Mouse (Mus musculus) intestine, embryonic 15.5 days (tissue): ENCODE measurements around the gene Tpsg1. TPM values are rescaled to one million over a fixed set of nuclear protein-coding genes. Genes with fewer than 3 reads are reported as not detected.

ENCODE experiments used
- ATAC-seq: fragments of 200-750 bp; cut with Nextera tagmentation; 2 replicates; pipeline ENCODE4 v1.8.0; 2017; ENCODE audit warnings: moderate TSS enrichment, moderate library complexity
- H3K27ac ChIP-seq: fragments of 300-500 bp; sonication (generic); 2 replicates; pipeline ENCODE4 v1.5.1; 2015; ENCODE audit warnings: mild to moderate bottlenecking, inconsistent platforms
- H3K27me3 ChIP-seq: fragments of 300-500 bp; sonication (generic); replicated peaks from 2 replicates; pipeline ENCODE4 v1.6.1; 2015; ENCODE audit warnings: inconsistent platforms
- H3K36me3 ChIP-seq: fragments of 300-500 bp; sonication (generic); 2 replicates; pipeline ENCODE4 v1.6.1; 2015; ENCODE audit warnings: inconsistent platforms
- H3K4me1 ChIP-seq: fragments of 300-500 bp; sonication (generic); replicated peaks from 2 replicates; pipeline ENCODE4 v1.6.1; 2015; ENCODE audit warnings: inconsistent platforms
- H3K4me2 ChIP-seq: fragments of 300-500 bp; sonication (generic); replicated peaks from 2 replicates; pipeline ENCODE4 v1.6.1; 2015; ENCODE audit warnings: mild to moderate bottlenecking, inconsistent platforms
- H3K4me3 ChIP-seq: fragments of 300-500 bp; sonication (generic); replicated peaks from 2 replicates; pipeline ENCODE4 v1.5.1; 2015; ENCODE audit warnings: inconsistent platforms
- H3K9ac ChIP-seq: fragments of 300-500 bp; sonication (generic); 2 replicates; pipeline ENCODE4 v1.6.1; 2015; ENCODE audit warnings: inconsistent platforms
- H3K9me3 ChIP-seq: fragments of 300-500 bp; sonication (generic); 2 replicates; pipeline ENCODE4 v1.6.1; 2016; ENCODE audit warnings: inconsistent platforms
- WGBS: fragments of 180-500 bp; shearing (Covaris S2); methylation state at CpG from one replicate; pipeline ENCODE4 v1.1.7; 2015; 5-methylcytosine and 5-hydroxymethylcytosine counted together
- polyA plus RNA-seq: library from polyadenylated mRNA; unstranded; fragments of >200 nt; fragmentation: Nextera tagmentation; extraction: Ambion mirVana; gene quantifications from 2 replicates; pipeline ENCODE4 v1.2.1, GENCODE M21; 2015

Gene Tpsg1
- polyA plus RNA-seq, 1 experiment from 2014 or later, result 14.3 TPM

DNA sequence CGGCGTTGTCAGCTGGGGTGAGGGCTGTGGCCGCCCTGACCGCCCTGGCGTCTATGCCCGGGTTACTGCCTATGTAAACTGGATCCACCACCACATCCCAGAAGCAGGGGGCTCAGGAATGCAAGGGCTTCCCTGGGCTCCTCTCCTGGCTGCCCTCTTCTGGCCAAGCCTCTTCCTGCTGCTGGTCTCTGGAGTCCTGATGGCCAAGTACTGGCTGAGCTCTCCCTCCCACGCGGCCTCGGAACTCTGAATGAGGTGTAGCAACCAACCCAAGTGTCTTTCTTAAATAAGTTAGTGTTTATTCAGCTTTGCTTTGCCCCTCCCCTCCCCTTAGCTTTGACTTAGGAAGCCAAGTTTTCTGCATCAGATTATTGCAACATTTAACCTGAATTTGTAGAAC lies 4.9 kb downstream of the Tpsg1 start:
- H3K4me2 ChIP-seq, result no peak overlapping the region
- no peak overlapping the region for H3K9ac ChIP-seq
- H3K4me1 ChIP-seq, result peaks cover 10% of the 10 kb centered on the region
- no peak for ATAC-seq
- H3K36me3 ChIP-seq, result no peaks in the 10 kb centered on the region; the same call in 1 of the 2 replicates
- no peak overlapping the region for H3K27ac ChIP-seq
- no peak overlapping the region for H3K4me3 ChIP-seq
- 28% methylated on average over 9 of the region's 9 CpGs for WGBS
- H3K27me3 ChIP-seq, result no peaks in the 10 kb centered on the region
- H3K9me3 ChIP-seq, result no peaks in the 10 kb centered on the region

DNA sequence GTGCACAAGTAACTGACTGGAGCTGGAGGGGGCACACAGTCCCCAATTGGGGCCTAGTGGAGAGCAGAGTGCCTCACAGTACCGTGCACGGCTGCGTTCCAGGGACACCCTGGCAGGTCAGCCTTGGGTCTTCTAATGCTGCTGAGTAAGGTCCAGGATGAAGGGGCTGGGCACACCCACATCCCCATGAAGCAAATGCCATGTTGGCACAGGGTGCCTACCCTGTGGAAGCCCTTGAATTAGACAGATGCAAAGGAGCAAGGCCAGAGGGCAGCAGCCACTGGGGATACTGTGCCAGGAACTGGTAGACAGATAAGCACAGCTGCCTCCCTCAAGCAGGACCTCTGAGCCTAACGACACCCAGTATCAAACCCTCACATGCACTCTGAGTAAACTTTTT lies 25.5 kb downstream of the Tpsg1 start:
- H3K9me3 ChIP-seq, result no peaks in the 10 kb centered on the region
- 79% methylated on average over 4 of the region's 4 CpGs for WGBS
- ATAC-seq, result no peak
- H3K27me3 ChIP-seq, result no peaks in the 10 kb centered on the region
- H3K9ac ChIP-seq, result no peak overlapping the region
- H3K36me3 ChIP-seq, result no peaks in the 10 kb centered on the region; the same call in 1 of the 2 replicates
- no peak overlapping the region for H3K4me3 ChIP-seq
- H3K4me2 ChIP-seq, result no peak overlapping the region
- H3K27ac ChIP-seq, result no peak overlapping the region
- 0 out of 2 replicates have a peak, but pooled peaks cover 3% of the 10 kb centered on the region for H3K4me1 ChIP-seq

DNA sequence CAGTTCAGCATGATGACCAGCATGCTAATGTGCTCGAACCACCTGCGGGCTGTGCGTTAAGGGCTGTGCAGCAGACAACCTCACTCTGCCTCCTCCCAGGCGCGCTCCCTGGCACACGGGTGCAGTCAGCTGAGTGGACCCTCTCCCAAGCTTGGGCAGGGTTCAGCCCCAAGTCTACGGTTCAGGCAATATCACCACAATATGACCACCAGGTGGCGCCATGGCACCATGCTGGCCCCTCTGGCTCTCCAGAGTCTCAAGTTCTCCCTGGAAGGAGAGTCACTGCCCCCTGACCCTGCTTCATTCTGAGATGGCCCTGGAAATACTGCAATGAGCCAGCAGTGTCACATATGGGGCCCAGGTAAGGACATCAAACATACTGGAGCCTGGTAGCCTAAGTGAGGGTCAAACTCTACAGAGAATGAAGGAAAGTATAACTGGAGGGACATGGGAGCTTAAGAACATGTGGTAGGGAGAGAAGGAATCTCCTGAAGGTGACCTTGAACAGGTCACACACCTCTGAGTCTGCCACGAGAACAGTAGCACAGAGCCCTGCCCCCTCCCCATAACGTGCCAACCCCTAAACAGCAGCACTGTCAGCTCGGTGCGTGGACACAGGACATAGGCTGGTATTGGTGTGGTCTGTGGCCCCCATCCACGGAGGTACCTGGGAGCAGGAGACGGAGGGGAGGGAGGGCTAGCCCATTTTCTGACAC lies 28.9 kb downstream of the Tpsg1 start:
- Histone ChIP-seq H3K9me3 (no peaks in the 10 kb centered on the region), H3K4me2 (no peak overlapping the region), H3K27me3 (no peaks in the 10 kb centered on the region), H3K4me3 (no peak overlapping the region), H3K4me1 (0 out of 2 replicates have a peak, but pooled peaks cover 3% of the 10 kb centered on the region), H3K27ac (no peak overlapping the region), H3K36me3 (no peaks in the 10 kb centered on the region), H3K9ac (no peak overlapping the region)
- peak; percentile 63 for ATAC-seq
- 33% methylated on average over 14 of the region's 14 CpGs for WGBS

DNA sequence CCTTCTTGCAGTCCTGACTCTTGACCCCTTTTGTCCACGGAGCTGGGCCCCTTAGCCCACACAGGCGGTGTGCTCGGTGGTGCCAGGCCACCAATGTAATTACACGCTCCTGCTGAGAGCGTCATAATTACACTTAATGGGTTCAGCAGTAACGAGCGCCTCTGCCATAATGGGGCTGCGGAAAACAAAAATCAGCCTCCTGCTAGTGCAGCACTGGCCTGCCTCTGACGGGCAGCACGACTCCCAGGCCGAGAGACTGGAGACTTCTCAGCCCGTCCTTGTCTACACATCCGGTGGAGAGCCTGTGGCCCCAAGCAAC lies 29.4 kb downstream of the Tpsg1 start:
- H3K27ac ChIP-seq, result no peak overlapping the region
- no peak overlapping the region for H3K4me3 ChIP-seq
- 57% methylated on average over 13 of the region's 13 CpGs for WGBS
- H3K4me1 ChIP-seq, result 0 out of 2 replicates have a peak, but pooled peaks cover 3% of the 10 kb centered on the region
- no peaks in the 10 kb centered on the region for H3K36me3 ChIP-seq
- ATAC-seq, result 0 out of 2 replicates have a peak, but pooled peaks have one; percentile 35
- no peak overlapping the region for H3K4me2 ChIP-seq
- no peaks in the 10 kb centered on the region for H3K27me3 ChIP-seq
- H3K9me3 ChIP-seq, result no peaks in the 10 kb centered on the region
- H3K9ac ChIP-seq, result no peak overlapping the region

DNA sequence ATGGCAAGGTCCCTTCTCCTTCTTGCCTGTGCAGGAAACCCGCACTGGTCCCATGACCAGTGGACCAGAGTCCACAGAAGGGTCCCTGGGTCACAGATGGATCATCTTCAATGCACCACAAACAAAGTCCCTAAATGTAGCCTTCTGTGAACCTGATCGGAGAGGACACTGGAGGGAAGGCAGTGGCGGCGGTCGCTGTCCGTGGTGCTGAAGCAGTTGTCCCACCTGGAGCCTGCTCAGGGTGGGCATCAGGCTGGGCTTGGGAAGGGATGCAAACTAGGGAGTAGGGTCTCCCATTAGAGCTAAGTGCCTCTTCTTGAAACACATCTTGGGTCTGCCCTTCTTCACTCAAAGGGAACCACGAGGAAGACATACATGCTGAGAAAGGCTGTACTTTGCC lies 31.4 kb downstream of the Tpsg1 start:
- Histone ChIP-seq H3K4me2 (no peak overlapping the region), H3K9me3 (no peaks in the 10 kb centered on the region), H3K27me3 (no peaks in the 10 kb centered on the region), H3K27ac (no peak overlapping the region), H3K4me1 (peaks cover 13% of the 10 kb centered on the region), H3K9ac (no peak overlapping the region), H3K36me3 (no peaks in the 10 kb centered on the region), H3K4me3 (no peak overlapping the region)
- no peak for ATAC-seq
- WGBS, result 7% methylated on average over 7 of the region's 7 CpGs

DNA sequence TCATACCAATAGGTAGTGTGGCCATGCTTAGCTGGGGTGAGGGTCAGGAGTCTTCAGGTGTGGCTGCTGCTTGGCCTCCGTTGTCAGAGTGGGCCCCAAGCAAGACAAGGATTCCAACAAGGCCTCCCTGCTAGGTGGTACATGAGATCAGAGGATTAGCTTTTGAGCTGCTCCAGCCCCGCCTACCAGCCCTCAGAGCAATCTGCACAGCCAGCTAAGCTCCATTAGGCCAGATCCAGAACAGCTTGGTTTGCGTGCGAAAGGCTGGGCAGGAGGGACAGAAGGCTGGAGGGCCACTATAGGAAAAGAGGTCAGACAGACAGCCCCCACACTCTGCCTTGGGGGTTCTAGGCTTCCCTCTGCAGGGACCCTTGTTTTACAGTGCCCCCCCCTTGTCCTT lies 32.4 kb downstream of the Tpsg1 start:
- no peak for ATAC-seq
- Histone ChIP-seq H3K4me1 (peaks cover 23% of the 10 kb centered on the region), H3K4me3 (no peak overlapping the region), H3K9me3 (no peaks in the 10 kb centered on the region), H3K4me2 (no peak overlapping the region), H3K27me3 (no peaks in the 10 kb centered on the region), H3K36me3 (no peaks in the 10 kb centered on the region), H3K9ac (no peak overlapping the region), H3K27ac (no peak overlapping the region)
- WGBS, result 57% methylated on average over 4 of the region's 4 CpGs

DNA sequence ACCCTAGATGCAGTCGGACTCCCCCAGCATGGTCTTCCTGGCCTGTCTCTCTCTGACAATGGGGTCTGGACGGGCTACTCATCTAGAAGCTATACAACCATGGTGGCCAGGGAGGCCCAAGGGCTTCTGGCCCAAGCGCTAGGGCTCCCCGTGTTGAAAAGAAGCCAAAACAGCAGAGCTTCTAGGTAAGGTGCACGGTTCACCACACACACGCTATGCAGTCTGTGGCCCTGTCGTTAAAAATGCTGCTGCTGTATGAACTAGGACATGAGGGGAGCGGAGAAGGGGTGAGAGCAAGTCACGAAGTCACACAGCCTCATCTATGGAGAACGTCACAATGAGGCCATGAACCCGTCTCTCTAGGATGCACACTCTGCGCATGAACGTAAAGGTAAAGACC lies 33.2 kb downstream of the Tpsg1 start:
- ATAC-seq, result no peak
- WGBS, result 83% methylated on average over 13 of the region's 13 CpGs
- H3K36me3 ChIP-seq, result no peaks in the 10 kb centered on the region
- no peak overlapping the region for H3K4me2 ChIP-seq
- no peaks in the 10 kb centered on the region for H3K27me3 ChIP-seq
- peaks cover 30% of the 10 kb centered on the region for H3K4me1 ChIP-seq
- H3K9me3 ChIP-seq, result no peaks in the 10 kb centered on the region
- H3K4me3 ChIP-seq, result no peak overlapping the region
- no peak overlapping the region for H3K27ac ChIP-seq
- no peak overlapping the region for H3K9ac ChIP-seq

DNA sequence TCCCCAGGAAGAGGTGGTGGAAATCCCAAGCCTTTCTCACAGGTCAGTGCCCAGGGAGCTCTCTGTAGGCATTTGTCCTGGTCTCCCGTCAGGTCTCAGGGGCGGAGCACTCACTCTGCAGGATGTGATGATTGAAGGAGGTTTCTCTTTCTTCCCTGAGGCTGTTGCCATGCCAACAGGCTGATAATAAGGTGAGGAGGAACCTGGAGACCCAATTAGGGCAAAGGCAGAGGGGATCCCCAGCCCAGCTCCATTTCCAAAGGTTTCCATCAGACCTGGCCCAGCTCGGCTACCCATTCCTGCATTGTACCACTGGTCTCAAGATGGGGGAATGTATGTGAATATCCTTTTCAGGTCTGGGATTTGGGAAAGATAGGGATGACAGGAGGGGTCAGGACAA lies 35.1 kb downstream of the Tpsg1 start:
- Histone ChIP-seq H3K27me3 (no peaks in the 10 kb centered on the region), H3K9me3 (no peaks in the 10 kb centered on the region), H3K27ac (no peak overlapping the region), H3K4me1 (peaks cover 33% of the 10 kb centered on the region), H3K4me2 (no peak overlapping the region), H3K9ac (no peak overlapping the region), H3K4me3 (no peak overlapping the region), H3K36me3 (no peaks in the 10 kb centered on the region)
- 68% methylated on average over 3 of the region's 3 CpGs for WGBS
- ATAC-seq, result no peak

DNA sequence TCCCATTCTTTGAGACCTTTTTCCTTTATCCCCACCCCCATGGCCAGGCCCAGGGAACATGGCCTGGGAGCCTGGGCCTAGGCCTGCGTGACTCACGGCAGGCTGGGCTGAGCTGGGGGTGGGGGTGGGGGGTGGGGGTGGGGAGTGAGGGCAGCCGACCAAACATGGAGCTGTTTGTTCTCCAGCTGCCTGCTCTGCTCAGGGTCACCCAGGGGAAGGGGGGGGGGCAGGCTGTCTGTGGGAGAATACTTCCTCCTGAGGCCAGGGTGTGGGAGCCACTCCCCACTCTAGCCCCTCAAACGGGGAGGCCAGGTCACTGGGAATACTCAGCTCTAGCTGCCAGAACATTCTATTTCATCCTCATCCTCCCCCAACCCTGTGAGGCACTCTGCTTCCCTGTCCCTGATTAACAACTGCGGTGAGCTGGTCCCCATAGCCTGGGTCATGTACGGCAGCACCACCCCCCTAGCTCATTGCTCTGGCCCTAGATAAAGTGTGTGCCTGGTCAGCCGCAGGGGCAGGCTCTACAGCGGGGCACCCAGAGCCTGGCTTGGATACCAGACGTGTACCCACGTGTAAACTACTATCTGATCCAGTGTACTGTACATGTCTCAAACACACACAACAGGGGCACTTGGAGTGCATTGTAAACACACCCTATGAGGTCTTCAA lies 36.3 kb downstream of the Tpsg1 start:
- no peak overlapping the region for H3K4me2 ChIP-seq
- no peaks in the 10 kb centered on the region for H3K36me3 ChIP-seq
- H3K9me3 ChIP-seq, result no peaks in the 10 kb centered on the region
- H3K4me3 ChIP-seq, result no peak overlapping the region
- H3K9ac ChIP-seq, result no peak overlapping the region
- WGBS, result 6% methylated on average over 9 of the region's 10 CpGs
- H3K27ac ChIP-seq, result peak overlapping the region; percentile 49; the same call in 1 of the 2 replicates
- H3K27me3 ChIP-seq, result no peaks in the 10 kb centered on the region
- H3K4me1 ChIP-seq, result peaks cover 39% of the 10 kb centered on the region
- peak; percentile 76 for ATAC-seq

DNA sequence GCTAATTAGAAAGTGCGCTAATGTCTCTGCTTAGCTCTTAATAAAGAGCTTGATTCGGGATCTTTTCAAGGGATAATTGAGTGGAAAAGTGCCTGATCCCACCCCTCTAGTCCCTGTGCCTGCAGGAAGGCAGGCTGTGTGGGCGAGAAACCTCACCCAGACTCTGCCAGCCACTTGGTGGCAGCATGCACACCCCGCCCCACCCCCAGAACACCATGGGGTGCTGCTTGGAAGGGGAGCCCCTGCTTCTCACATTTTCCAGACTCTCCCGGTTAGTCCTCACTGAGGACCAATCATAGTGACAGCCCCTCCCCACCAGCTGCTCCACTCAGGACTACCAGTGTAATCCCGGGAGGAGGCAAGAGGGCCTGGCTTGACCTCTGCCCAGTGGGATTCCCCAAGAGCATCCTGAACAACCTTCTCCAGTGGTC lies 37.0 kb downstream of the Tpsg1 start:
- ATAC-seq, result no peak
- Histone ChIP-seq H3K9ac (no peak overlapping the region), H3K4me2 (no peak overlapping the region), H3K4me3 (no peak overlapping the region), H3K4me1 (peaks cover 41% of the 10 kb centered on the region), H3K27me3 (no peaks in the 10 kb centered on the region), H3K9me3 (no peaks in the 10 kb centered on the region), H3K27ac (peak overlapping the region; percentile 49; the same call in 1 of the 2 replicates), H3K36me3 (no peaks in the 10 kb centered on the region)
- WGBS, result 39% methylated on average over 6 of the region's 6 CpGs

DNA sequence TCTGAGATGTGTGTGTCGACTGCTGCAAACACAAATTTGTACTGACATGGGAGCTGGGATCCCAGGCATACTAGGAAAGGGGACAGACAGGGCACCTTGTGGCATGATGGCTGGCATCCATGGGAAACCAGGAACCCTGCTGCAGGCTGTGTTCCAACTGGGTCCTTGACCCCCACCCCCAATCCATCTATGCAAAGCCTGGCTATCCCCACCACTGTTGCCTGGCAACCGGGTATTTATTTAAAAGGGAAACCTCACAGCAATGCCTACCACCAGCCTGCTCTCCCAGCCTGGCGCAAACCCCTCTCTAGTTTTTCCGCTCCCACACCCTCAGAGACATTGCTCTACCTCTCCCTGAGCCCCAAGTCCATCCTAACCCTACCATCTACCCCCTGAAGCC lies 38.3 kb downstream of the Tpsg1 start:
- no peaks in the 10 kb centered on the region for H3K9me3 ChIP-seq
- H3K36me3 ChIP-seq, result no peaks in the 10 kb centered on the region
- peaks cover 47% of the 10 kb centered on the region for H3K4me1 ChIP-seq
- H3K4me2 ChIP-seq, result no peak overlapping the region
- 63% methylated on average over 4 of the region's 4 CpGs for WGBS
- H3K27ac ChIP-seq, result no peak overlapping the region
- H3K27me3 ChIP-seq, result no peaks in the 10 kb centered on the region
- no peak overlapping the region for H3K9ac ChIP-seq
- no peak for ATAC-seq
- H3K4me3 ChIP-seq, result no peak overlapping the region

DNA sequence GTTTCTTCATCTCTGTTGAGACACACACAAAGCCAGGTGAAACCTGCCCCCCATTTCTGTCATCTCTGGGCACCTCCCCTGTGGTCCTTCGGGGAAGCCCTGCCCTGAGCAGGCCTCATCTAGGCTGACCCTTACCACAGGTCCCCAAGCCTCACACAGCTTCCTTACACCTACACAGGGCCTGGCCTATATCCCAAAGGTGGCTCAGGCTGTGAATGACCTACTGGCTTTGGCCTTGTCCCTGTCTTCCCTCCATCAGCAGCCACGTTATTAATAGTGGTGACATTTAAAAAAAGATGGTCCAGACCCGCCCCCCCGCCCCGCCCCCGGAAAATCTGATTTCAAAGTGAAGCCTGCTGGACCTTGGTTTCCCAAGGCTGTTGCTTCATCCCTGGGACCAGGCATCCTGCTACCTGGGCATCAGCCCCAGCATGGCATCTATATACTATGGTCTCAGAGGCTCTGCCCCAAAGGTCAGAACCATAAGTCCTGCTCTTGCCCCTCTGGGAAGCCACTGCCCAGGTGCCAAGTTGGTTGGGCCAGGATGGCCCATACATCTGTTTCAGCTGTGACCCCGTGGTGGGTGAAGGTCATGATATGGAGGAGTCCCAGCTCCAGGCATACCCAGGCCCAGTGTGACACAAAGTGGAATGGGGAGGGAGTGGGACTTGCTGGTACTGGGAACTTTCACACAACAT lies 39.4 kb downstream of the Tpsg1 start:
- Histone ChIP-seq H3K4me2 (no peak overlapping the region), H3K4me3 (no peak overlapping the region), H3K4me1 (peaks cover 47% of the 10 kb centered on the region), H3K36me3 (no peaks in the 10 kb centered on the region), H3K9ac (no peak overlapping the region), H3K27ac (no peak overlapping the region), H3K27me3 (no peaks in the 10 kb centered on the region), H3K9me3 (no peaks in the 10 kb centered on the region)
- no peak for ATAC-seq
- WGBS, result 81% methylated on average over 7 of the region's 7 CpGs
